Mouse (Mus musculus) adipocyte (in vitro differentiated cells): ENCODE results near the gene Ppp1r11.

ENCODE experiments used
- DNase-seq: peaks from one replicate; pipeline ENCODE4 v3.0.0-alpha.2; 2016; ENCODE audit warnings: low spot score

Ppp1r11 gene

GRCm38 (mm10) chr17:36961125-36961524, 9.6 kb upstream of the Ppp1r11 start:
- DNase-seq = no peak

DNA sequence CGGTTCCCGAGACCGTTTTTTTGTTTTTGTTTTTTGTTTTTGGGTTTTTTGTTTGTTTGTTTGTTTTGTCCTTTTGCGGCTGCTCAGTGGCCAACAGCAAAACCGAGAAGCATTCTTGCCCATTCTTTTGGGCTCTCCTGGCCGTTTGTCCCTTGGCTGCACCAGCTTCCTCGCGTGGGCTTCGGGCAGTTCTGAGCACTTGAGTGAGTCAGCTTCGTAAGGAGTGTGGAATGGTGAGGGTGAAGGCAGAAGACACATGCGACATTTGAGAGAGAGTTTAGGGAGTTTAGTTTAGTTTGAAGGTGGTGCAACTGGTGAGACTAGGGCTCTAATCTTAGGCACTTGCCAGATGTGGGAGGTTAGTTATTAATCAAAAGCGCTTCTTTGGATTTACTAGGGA, 7.3 kb upstream of the Ppp1r11 start:
- no peak for DNase-seq

- DNase-seq = peak; percentile 99
These were observed 6.6 kb upstream of the Ppp1r11 start, which contains the start of the genes Znrd1 and Znrd1as for GRCm38 (mm10) chr17:36957999-36958743. Gene Znrd1, minus strand, starts transcription at chr17:36958559. Gene Znrd1as, plus strand, starts transcription at chr17:36958592.

GRCm38 (mm10) chr17:36953062-36953461, 1.5 kb upstream of the Ppp1r11 start:
- no peak for DNase-seq

GRCm38 (mm10) chr17:36952631-36953030, 1.1 kb upstream of the Ppp1r11 start:
- DNase-seq = no peak

- DNase-seq = no peak
These were observed 2.3 kb downstream of the Ppp1r11 start for GRCm38 (mm10) chr17:36949265-36949664.

DNA sequence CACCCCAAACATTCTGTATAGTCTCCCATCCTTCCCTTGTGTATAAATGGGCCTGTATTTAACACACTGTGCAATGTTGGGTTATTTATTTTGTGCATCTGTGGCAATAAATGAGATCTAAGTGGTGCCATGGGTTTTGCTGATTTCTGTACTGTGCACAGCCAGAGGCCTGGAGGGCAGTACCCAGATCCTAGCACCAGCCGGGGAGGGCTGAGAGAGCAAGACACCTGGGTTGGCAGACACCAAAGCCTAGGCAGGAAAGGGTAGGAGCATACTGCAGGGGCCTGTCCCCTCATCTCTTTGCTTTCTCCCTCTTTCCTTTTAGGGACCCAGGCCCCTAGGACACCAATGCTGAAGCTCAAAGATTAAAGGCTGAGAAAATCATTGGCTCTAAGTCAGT, 3.3 kb downstream of the Ppp1r11 start:
- DNase-seq = no peak

GRCm38 (mm10) chr17:36947051-36947819, 4.3 kb downstream of the Ppp1r11 start:
- no peak for DNase-seq

GRCm38 (mm10) chr17:36944121-36944775, 7.3 kb downstream of the Ppp1r11 start:
- DNase-seq = no peak

DNA sequence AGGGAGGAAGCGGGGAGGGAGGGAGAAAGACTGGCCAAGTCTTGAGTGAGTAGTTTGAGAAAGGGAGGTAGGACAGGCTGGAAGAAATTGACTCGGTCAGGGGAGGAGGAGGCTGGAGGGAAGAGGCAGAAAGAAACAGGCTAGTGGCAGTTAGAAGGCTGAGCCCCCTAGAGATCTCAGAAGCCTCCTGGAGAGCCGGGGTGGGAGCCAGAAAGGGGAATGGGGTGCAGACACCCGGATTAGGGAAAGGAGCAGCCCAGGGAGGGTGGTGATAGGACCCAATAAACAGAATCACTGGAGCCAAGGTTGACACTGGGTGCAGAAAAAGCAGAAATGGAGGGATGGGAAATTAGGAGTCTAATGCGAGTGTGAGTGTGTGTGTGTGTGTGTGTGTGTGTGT, 7.8 kb downstream of the Ppp1r11 start:
- DNase-seq = no peak

- DNase-seq = no peak
These were observed 8.6 kb downstream of the Ppp1r11 start, which contains the start of gene Rnf39 for GRCm38 (mm10) chr17:36942791-36943471. Gene Rnf39, plus strand, starts transcription at chr17:36942918.

GRCm38 (mm10) chr17:36942391-36942790, 9.2 kb downstream of the Ppp1r11 start:
- no peak for DNase-seq

- peak; percentile 34 for DNase-seq
These were observed 13.5 kb downstream of the Ppp1r11 start for GRCm38 (mm10) chr17:36938056-36938455.

DNA sequence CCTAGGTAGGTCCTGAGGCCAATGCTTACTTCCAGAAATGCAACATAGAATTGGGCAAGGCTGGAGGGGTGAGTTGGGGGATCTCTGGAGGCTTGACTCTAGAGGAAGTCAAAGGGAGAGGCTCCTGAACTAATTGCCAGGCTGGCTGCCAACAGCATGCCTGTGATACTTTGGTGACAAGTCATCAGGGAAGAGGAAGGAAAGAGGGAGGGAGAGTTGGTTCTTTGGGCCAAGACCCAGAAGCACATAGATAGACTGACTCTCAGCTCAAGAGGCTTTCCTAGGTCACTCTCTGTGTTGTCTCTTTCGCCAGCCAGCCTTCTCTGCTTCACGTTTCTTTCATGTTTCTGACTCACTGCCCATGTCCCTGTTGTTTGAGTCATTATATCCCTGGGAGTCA, 19.7 kb downstream of the Ppp1r11 start:
- peak; percentile 46 for DNase-seq

DNA sequence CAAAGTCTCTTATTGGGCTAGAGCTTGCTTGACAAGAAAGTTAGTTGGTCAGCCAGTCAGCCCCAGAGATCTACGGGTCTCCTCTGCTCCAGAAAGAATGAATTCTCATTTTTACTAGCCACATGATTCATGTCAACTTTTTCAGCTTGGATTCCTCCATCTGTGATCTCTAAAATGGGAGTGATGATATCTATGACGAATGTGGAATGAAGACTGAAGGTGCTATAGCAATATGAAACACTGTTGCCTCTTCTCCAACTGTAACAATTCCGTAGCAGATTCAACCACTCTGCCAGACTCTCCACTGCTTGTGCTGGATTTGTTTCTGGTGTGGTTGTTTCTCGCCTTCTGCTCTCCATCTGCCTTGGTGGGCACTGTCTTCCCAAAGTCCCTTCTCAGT, 20.4 kb downstream of the Ppp1r11 start:
- no peak for DNase-seq

DNA sequence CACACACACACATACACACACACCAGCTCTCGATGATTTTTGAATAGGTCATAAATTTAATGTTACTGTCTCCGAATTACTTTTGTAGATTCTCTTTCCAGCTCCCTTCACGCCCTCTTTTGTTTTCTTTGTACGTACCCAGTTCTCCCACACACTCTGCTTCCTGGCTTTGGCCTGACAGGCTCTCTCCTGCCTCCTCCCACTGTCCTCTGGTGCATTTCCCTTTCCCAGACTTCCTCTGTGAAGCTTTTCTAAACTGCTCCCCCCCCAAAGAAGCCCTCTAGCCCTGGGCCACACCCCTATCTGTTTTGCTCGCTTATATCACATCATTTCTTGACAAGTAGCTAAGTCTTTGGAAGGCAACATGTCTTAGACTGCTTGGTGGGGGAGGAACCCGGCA, 21.3 kb downstream of the Ppp1r11 start:
- DNase-seq = no peak

DNA sequence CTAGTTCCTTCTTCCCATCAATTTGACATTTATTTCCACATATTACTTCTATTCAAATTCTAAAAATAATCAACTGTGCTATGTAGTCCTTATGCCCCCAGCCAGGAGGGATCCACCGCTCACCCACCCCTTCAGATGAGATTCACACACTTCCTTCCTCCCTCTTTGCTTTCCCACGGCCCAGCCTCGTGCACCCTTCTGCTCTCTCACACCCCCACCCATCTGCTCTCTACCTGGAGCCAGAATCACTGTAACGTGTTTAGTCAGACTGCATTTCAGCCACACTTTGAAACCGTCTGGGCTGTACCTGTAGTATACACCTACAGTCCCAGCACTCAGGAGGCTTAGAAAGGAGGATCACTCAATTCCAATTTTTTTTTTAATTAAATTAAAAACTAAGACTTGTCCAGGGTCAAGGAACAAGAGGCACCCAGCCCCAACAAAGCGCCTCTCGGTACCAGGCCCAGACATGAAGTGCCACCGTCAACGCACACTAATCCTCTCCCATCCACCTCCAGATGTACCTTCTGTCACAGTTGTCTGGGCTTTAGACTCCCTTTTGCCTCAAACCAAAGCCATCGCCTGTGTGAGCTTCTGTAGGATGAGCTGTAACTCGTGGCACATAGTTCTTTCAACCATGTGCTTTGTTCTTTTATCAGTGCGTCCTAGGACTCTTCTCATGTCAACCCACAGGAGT, 22.2 kb downstream of the Ppp1r11 start:
- DNase-seq = no peak

- no peak for DNase-seq
These were observed 23.9 kb downstream of the Ppp1r11 start for GRCm38 (mm10) chr17:36927496-36928120.

DNA sequence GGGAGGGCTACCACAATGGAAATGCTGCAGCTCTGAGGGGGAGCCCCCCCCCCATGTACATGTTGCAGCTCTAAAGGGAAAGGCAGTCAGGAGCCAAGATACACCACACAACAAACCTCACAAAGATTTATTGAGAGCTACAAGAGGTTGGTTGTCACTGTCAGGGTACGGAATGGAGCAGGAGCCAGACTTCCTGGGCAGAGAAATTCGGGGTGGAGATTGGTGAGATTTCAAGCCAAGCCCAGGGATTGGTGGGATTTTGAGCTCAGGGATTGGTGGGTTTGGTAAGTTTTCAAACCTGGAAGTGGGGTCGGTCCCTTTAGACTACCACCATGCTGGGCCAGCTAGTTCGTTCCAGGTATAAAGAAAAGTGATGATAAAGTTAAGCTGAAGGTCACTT, 28.1 kb downstream of the Ppp1r11 start:
- DNase-seq = no peak

- no peak for DNase-seq
These were observed 28.8 kb downstream of the Ppp1r11 start for GRCm38 (mm10) chr17:36922715-36923114.

- no peak for DNase-seq
These were observed 31.3 kb downstream of the Ppp1r11 start for GRCm38 (mm10) chr17:36920239-36920638.
